Mouse (Mus musculus) MEL (cell line): Measurements from ENCODE around the gene Epb41l5.

Experiments
- CTCF ChIP-seq, 3 experiments: IDR thresholded peaks in 2 of 3; conservative IDR thresholded peaks in 1 of 3; 2 replicates each; pipeline ENCODE4 v1.5.1; 2011 to 2012; ENCODE audit warnings: low read length in 3 of 3, low read depth in 2 of 3, mild to moderate bottlenecking in 2 of 3, improper control_type of control experiment in 1 of 3, inconsistent platforms in 1 of 3, mixed read lengths in 1 of 3, moderate library complexity in 1 of 3; ENCODE audit not compliant: control insufficient read depth in 1 of 3, insufficient read depth in 1 of 3, poor library complexity in 1 of 3, severe bottlenecking in 1 of 3
- EP300 ChIP-seq, 2 experiments: IDR thresholded peaks; 2 replicates each; pipeline ENCODE4 v1.6.1; 2011; ENCODE audit warnings: improper control_type of control experiment in 2 of 2, low read length in 2 of 2, low read depth in 1 of 2, mild to moderate bottlenecking in 1 of 2
- MAX ChIP-seq: IDR thresholded peaks from 2 replicates; pipeline ENCODE4 v1.6.1; 2011; ENCODE audit warnings: low read length, improper control_type of control experiment
- MAZ ChIP-seq: IDR thresholded peaks from 2 replicates; pipeline ENCODE4 v1.6.1; 2012; ENCODE audit warnings: low read depth, mild to moderate bottlenecking, inconsistent platforms, low read length, improper control_type of control experiment
- POLR2A ChIP-seq, 2 experiments: IDR thresholded peaks; 2 replicates each; pipeline ENCODE4 v1.6.1; 2011 to 2012; ENCODE audit warnings: low read length in 2 of 2, mild to moderate bottlenecking in 2 of 2, control low read depth in 1 of 2, improper control_type of control experiment in 1 of 2, low read depth in 1 of 2, moderate library complexity in 1 of 2; ENCODE audit not compliant: control insufficient read depth in 1 of 2, insufficient read depth in 1 of 2, poor library complexity in 1 of 2
- RAD21 ChIP-seq: IDR thresholded peaks from 2 replicates; pipeline ENCODE4 v1.6.1; 2011; ENCODE audit warnings: mild to moderate bottlenecking, low read depth, low read length, improper control_type of control experiment

GRCm38 (mm10) chr1:119505951-119506350, 142.8 kb downstream of the Epb41l5 start:
- TF ChIP-seq CTCF (IDR thresholded peaks at IDR 0.05 in 2 of 3, conservative IDR thresholded peaks at IDR 0.05 in 1 of 3; ENCODE audit: control insufficient read depth in 1 of 3, insufficient read depth in 1 of 3, low read depth in 2 of 3, low read length in 3 of 3, poor library complexity in 1 of 3, severe bottlenecking in 1 of 3) (no peak), RAD21 (no peak), MAZ (no peak), EP300 (IDR thresholded peaks at IDR 0.05; ENCODE audit: low read depth in 1 of 2, low read length in 2 of 2) (no peak), MAX (no peak), POLR2A (IDR thresholded peaks at IDR 0.05; ENCODE audit: control insufficient read depth in 1 of 2, insufficient read depth in 1 of 2, low read depth in 1 of 2, low read length in 2 of 2, poor library complexity in 1 of 2) (no peak)
